Mouse (Mus musculus) megakaryocyte, embryonic 14.5 days (primary cell): ENCODE measurements around the gene Babam2.

Source experiments
- FLI1 ChIP-seq: IDR thresholded peaks from 2 replicates; pipeline ENCODE4 v1.6.1; 2012; ENCODE audit warnings: low read length, inconsistent platforms, mixed read lengths
- GATA1 ChIP-seq: IDR thresholded peaks from 3 replicates; pipeline ENCODE4 v1.6.1; 2012; ENCODE audit warnings: mixed read lengths, low read length, inconsistent platforms, borderline replicate concordance

- no peak for TF ChIP-seq GATA1
- no peak for TF ChIP-seq FLI1
Observed at GRCm38 (mm10) chr5:31907959-31908358, 210.5 kb downstream of the Babam2 start.
